Mouse (Mus musculus): ENCODE results near the gene Tmem150c.

Tmem150c gene

DNA sequence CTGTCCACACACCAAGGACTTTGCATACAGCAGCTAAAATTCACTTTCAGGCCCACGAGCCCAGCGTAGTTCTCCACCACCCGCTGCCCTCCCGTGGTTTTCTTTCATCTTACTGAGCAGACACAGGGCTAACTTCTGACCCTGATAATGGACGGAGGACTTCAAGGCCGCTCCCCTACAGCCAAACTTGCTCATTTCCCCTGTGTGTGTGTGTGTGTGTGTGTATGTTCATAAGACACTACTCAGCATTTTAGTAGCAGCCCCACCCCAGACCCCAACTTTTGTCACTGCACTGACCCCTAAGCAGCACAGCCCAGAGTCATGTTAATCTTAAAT lies at the start of gene Tmem150c:
TSS of gene Tmem150c (minus strand) at position 171 of the 336 bp plus-strand sequence.
- DNase-seq (ENCODE audit: low spot score): no peak

DNA sequence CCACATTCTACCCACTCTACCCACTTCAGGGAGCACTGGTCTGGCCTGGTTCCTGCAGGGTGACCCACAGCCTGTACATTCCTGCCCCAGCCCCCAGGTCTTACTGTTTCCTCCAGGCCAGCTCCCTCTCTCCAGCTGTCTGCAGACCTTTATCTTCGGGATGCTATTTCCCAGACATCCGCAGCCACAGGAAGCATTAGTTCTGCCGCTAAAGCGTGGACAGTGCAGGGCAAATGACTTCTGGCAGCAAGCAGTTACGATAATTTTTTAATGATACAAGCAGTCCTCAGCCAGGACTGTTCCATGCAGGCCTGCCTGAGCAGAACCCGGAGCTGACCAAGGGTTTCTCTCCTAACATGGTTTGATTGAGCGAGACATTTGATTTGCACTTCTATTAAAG lies 49.5 kb upstream of the Tmem150c start:
- DNase-seq (ENCODE audit: low spot score): no peak

DNA sequence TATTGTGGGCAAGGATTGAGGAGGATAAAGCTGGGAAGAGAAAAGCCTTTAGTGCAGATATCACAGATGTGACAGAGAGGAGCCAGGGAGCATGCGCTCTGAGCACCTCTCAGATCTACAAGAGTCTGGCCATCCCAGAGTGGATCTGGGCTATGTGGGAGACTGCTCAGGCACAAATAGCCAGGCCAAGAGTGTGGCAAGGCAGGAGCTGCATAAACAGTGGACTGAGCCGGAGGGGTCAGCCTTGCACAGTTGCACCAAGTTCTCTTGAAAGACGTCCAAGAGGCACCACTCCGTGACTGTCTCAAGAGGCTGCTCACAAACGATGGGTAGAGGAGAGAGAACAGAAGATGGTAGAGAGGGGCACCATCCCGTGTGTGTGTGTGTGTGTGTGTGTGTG lies 47.1 kb upstream of the Tmem150c start:
- no peak for DNase-seq (ENCODE audit: low spot score)

DNA sequence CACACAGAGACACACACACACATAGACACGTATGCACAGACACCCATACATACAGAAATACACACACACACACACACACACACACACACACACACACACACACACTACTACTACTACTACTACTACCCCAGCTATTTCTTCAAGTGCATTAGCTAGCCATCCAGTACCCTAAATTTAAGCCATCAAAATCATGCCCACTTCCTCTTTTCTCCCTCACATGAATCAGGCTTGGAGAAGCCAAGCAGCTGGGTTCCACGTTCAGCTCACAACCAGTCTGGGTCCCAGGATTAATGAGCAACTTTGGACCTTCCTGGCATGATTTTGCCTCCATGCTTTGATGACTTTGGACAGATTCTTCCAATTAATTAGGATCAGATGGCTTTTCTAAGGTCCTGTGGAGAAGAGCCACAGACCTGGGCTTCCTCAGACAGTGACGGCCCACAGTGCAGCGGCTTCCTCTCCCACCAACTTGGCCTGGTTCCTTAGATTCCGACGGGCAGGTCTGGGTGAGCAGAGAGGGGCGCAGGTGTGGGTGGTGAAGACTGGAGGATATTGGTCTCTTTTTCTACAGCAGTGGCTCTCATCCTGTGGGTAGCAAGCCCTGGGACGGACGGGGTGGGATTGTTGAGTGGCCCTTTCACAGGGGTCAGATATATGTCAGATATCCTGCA lies 46.0 kb upstream of the Tmem150c start:
- no peak for DNase-seq (ENCODE audit: low spot score)

DNA sequence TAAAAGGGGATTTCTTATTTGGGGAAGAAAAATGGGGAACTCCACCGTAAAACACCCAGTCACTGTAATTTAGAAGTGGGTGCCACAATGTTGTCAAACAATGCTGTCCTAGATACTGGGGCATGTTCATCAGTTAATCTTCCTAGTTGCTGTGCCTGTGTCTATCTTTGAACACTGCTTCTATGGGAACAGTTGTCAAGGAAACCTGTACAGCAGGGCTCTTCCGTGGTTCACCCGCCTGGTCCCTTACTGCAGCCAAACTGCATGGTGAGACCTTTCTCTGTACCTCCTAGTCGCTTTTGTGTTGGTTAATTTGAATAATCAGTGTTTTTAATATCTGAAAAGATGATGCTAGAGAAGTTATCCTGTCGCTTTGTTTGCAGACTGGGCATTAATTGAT lies 41.2 kb upstream of the Tmem150c start:
- no peak for DNase-seq (ENCODE audit: low spot score)

DNA sequence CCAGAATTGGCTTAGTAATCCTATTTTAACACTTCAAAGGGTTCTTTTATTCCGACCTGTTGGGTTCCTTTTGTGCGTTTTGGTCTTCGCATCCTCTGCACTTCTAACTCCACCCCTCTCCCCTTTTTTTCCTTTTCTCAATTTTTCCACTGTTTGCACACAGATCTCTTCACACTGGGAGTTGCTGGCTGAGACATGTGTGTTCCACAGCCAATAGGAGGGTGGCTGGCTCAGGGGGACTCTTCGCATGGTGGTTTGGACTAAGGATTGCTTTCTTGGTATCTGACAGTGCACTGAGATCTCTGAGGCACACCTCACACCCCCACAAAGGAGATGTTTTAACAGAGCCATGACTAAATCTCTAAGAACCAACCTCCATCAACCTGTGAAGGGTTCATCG lies 40.7 kb upstream of the Tmem150c start:
- no peak for DNase-seq (ENCODE audit: low spot score)

DNA sequence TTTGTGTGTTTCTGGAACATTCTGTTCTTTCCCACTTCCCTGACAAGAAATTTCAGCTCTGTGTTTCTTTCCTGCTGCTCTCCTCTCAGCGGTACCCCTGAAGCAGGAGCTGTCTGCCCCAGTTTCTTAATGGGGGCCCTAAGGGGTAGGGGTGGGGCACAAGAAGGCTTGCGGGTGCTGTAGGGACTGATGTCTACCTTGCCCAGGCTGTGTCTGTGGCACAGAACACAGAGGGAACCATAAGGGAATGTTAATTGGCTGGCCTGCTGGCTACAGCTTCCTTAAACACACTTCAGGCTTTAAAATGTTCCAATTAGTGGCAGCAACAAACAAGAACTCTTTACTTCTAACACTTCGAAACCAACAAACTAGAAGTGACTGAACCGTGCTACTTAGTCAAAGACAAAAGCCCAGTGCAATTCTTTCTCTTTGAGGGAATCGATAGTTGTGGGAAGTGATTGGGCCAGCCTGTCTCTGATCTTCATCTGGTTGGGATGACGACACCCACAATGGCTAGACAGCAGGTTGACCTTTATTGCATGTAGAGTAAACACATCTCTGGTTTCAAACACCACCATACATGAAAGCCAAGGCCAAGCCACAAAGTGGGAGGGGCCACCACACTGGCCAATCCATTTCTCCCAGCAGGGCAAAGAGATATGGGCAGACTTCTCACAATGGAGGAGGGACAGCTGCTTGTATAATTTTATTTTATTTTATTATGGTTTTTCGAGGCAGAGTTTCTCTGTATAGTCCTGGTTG lies 39.7 kb upstream of the Tmem150c start:
- no peak for DNase-seq (ENCODE audit: low spot score)

DNA sequence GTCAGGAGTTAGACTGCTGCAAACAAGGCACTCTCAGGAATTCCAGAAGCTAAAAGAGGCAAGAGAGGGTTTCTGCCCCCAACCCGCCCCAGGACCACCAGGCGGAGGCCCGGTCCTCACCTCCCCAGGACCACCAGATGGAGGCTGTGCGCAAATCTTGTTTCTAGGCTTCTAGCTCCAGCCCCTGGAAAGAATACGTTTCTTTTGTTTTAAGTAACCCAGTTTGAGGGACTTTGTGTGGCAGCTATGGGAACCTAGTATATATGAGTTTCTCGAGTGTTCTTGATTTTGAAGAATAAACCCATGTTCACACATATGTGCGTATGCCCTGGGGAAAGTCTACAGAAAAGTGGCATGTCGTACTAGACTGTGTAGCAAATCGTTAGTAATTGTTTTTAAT lies 37.9 kb upstream of the Tmem150c start:
- no peak for DNase-seq (ENCODE audit: low spot score)

DNA sequence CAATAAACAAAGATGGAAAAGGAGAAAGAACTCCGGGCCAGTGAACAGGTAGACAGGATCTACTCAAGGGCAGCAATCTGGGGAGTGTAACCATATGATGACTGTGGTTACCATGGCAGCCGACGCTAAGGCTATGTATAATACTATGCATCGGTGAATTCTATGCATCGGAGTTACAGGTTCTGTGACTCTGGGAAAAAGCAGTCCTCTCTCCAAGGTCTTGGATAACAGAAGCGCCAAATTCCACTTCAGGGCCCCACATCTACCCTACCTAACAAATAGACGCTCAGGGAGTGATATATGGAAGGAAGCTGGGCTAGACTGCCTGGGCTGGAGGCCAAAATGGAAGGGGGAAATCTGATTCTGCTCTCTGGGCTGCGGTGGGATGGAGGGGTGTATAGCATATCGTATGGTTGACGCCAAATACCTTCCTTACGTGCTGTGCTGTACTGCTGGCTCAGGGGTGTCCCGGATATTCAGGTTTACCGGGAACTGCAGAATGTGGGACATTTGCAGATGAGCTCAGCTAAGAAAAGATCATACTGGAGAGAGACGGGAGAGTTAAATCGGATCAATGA lies 37.3 kb upstream of the Tmem150c start:
- no peak for DNase-seq (ENCODE audit: low spot score)

DNA sequence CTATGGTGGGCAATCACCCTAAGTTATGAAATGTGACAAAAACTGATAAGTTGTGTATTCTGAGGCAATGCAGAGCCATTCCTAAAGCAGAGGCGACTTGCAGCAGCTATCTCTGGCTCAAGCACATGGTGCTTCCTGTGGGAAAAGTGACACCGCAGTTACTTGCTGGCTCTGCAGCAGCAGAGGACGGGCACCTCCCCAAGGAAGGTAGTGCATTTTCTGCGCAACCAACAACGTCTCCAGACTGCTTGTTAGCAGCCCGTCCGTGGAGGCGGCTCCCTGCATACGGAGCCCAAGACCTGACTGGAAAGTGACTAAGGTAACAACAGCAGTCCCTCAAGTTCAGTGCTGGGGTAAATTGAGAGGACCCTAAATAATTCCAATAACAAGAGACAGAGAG lies 36.8 kb upstream of the Tmem150c start:
- no peak for DNase-seq (ENCODE audit: low spot score)

DNA sequence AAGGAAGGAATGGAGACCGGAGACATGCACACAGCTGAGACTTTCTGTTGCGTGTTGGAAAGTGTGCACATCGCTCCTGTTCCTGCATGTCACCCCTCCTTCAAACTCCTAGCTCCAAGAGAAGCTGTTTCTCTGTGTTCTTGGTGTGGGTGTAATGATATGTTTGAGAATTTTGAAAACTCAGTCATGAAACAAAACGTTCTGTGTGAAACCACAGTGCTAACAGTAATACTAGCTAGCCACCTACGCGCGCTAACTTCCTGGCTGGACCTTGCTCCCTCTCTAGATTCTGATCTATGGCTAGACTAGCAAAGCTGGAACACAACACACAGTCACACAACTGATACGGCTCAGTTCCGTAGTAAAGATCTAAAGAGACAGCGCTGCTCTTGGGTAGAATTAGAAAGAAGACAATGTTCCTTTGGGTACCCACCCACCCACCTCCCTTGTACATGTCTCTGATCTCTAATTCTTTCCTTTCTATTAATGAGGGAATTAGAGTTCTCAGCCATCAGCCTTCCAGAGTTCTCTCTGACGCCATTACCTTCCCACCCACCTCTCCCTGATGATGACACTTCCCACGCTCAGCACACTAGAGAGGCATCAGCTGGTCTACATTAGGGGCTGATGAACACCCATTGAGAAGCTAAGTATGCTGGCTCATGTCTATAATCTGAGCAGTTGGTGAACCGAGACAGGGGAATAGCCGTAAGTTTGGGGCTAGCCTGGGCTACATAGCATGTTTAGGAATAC lies 32.0 kb upstream of the Tmem150c start:
- no peak for DNase-seq (ENCODE audit: low spot score)

DNA sequence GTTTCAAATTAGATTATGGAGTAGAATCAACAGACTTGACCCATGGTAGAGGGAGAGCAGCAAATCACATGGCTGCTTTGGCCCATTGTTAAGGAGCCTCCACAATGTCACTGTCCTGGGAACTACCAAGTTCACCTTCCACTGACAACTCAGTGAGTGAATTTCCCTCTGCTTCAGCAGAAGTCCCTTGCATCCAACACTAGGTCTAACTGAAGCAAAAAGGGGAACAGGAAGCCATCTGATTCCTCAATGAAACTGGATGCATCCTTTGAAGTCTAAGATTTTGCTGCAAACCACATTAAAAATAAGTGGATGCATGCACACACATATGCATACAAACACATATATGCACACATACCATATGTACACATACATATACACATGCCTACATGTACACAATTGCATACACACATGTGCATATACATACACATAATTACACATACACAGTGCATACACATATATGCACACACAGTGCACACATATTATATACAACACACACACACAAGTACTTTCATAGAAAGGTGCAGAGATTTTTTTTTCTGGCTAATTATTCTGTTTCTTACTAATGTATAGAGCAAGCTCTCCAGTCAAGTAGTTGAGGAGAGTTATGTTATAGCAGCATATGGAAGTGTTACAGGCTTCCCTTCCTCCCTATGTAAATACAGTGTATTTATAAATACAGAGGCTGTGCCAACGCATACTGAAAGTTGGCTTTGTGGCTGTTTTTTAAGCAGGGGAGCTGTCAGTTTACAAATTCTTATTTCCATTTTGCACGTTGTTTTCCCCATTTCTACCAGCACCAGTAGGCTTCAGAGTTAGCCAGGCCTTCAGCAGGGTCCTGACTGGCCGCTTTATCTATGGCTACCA lies 27.7 kb upstream of the Tmem150c start:
- DNase-seq (ENCODE audit: low spot score): no peak

DNA sequence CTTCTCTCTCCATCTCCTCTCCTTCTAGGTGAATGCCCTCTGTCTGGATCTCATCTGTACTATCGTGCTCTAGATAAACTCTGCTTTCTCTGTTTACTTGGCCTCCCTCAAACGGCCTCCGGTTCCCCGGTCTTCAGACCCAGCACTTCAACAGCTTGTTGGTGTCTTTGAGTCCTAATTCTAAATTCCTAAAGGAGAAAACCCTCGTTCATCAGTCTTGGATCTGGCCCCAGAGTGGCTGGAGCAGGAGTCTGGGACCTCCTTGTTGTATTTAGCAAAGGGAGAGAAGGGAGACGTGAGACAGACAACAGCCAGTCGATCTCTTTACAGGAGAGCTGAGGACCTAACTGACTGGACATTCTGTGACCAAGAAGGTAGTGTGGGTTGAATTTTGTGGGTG lies 27.0 kb upstream of the Tmem150c start:
- DNase-seq (ENCODE audit: low spot score): no peak

DNA sequence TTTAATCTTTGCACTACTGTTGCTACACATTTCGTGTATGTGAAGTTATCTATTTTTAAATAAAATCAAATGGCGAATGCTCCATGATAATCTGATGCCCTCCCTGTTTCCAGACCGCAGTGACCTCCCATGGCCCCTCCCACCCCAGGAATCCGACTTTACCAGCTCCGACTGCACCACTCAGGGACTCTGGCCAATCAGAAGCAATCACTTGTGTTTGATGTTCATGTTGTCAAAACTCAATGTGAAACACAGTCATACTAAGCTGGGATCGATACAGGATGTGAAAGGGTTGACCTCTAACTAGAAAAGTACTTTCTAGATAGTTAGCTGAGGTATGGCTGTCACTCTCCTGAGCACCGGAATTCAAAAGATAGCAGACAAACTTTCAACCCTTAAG lies 26.3 kb upstream of the Tmem150c start:
- DNase-seq (ENCODE audit: low spot score): no peak

DNA sequence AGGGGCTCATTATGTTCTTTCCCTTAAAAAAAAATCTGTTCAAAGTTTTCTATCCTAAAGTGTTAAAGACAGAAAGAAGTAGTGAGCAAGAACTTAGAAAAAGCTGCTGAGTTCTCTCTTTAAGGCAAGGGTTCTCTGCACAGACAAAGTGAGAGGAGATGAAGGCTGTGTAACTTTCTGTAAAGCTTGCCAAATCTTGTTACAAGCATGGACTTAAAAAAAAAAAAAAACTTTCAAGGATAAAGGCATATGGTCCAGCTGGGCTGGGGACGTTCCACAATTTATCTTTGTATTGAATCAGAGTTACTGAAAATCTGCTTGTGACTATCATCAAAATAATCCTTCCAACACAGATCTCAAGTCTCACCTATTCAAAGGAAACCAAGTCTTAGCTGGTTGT lies 21.4 kb upstream of the Tmem150c start:
- DNase-seq (ENCODE audit: low spot score): no peak

DNA sequence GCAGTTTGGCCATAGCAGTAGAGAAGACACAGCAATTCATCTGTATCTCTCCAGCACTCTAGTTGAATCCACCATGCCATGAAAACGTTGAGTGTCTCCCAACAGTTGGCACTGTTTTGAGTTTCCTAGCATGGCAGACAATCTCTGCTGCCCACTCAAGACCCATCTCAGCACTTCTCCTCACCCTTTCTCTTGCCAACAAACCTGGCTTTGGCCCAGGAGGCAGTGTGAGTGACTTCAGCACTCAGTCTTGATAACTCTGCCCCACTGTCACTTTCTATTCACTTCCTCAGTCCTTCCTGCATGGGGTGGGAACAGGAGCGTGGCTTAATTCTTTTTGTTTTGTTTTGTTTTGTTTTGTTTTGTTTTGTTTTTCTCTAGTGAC lies 19.2 kb upstream of the Tmem150c start:
- DNase-seq (ENCODE audit: low spot score): no peak

DNA sequence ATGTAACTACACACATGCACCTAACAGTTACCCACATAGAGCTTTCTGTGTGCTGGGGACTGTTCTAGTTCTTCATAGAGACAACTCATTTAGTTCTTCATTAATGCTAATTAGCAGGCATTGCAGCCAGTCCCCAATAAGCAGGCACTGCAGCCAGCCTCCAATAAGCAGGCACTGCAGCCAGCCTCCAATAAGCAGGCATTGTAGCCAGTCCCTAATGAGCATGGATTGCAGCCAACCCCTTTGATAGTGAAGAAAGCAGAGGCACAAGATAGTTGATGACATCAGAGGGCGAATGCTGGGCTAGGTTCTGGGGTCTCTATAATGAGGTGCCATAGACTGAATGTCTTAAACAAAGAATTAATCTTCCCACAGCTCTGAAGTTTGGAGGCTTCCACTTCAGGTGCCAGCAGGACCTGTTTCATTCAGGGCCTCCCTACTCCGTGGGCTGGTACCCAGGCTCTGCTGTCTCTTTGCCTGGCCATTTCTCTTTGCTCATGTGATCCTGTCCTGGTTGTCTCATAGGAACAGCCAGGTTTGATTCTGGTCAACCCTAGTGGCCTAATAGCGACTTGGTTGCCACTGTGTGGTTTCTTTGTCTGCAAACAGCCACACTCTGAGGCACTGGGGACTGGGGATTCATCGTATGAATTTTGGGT lies 18.6 kb upstream of the Tmem150c start:
- no peak for DNase-seq (ENCODE audit: low spot score)

DNA sequence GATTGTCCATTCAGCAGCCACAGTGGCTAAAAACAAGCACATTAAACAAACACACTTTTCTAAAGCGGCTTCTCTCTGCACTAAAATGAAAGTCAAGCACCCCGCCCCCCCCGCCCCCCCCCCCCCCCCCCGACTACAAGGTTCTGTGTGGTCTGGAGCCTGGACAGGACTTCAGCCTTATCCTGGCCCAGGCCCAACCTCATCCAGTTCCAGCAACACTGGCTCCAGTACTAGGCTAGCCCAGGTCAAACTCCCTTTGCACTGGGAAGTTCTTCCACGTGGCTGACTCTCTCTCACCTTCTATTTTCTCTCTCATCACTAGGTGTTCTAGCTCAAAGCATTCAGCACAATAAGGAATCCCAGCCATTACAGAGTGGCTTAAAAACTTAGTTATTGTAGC lies 17.9 kb upstream of the Tmem150c start:
- DNase-seq (ENCODE audit: low spot score): no peak

DNA sequence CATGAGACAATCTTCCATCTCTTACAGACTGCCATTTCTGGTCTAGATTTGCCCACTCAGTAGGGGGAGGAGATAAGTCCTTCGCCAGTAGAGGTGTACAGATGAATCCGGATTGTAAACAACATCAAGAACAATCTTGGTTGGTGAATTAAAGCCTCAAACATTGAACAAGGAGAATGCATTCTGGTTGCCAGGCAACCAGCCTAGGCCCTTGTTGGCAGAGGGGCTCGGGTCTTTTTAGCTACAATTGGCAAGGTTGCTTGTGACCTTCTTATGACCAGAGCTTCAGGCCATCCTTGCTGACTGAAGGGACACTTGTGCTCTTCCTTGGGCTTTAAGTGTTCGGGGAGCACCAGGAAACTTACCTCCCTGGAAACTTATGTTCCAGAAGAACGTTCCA lies 16.5 kb upstream of the Tmem150c start:
- DNase-seq (ENCODE audit: low spot score): no peak

DNA sequence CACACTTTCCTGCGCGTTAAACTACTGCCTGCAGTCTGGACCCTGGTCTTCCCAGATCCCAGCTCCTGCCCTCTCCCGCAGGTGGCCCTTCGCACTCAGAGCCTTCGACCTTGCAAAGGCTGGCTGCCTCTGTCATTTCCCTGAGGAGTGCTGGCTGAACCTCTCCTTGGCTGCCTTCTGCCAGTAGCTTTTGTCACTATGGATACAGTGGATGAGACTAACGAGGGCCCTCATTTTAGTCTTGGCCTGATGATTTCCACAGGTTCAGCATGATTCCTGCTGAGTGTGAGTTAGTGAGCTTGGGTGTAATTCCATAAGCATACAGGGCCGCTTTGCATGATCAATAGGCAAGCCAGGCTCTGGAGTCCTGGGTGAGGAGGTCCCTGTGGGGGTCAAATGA lies 16.0 kb upstream of the Tmem150c start:
- no peak for DNase-seq (ENCODE audit: low spot score)

DNA sequence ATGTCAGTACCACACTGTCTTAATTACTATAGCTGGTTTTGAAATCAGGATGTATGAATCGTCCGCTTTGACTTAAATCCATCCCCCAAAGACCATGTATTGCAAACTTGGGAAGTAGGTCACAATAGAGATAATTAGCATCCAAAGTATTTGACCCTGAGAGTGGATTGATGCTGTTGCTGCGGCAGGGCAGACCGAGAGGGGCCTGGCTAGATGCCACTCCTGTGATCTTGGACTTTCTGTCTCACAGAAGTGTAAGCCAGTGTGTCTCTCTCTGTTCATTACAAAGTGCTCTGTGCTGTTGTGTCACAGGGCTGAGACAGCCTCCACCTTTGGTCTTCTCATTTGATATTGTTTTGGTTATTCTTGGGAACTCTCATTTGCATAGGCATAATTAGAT lies 12.5 kb upstream of the Tmem150c start:
- DNase-seq (ENCODE audit: low spot score): no peak
